Mouse (Mus musculus) heart, embryonic 11.5 days (tissue): ENCODE measurements at regions not wholly inside any gene's neighbourhood (a gene's known extent, or its start where the extent isn't known, plus 50 kb on each side); places are given as distances from the start of the nearest gene placed in this dataset.

Experiments used
- ATAC-seq: fragments of 200-750 bp; cut with Nextera tagmentation; replicated peaks from 2 replicates; pipeline ENCODE4 v1.8.0; 2017; ENCODE audit warnings: moderate library complexity; ENCODE audit not compliant: insufficient number of reproducible peaks, low FRiP score, low TSS enrichment
- H3K27ac ChIP-seq: fragments of 300-500 bp; sonication (generic); 2 replicates; pipeline ENCODE4 v1.5.1; 2014; ENCODE audit warnings: mild to moderate bottlenecking, low read depth, low read length
- H3K27me3 ChIP-seq: fragments of 300-500 bp; sonication (generic); 2 replicates; pipeline ENCODE4 v1.6.1; 2014; ENCODE audit warnings: mild to moderate bottlenecking, low read length, mixed read lengths; ENCODE audit not compliant: control insufficient read depth, insufficient read depth
- H3K36me3 ChIP-seq: fragments of 300-500 bp; sonication (generic); 2 replicates; pipeline ENCODE4 v1.6.1; 2014; ENCODE audit warnings: mild to moderate bottlenecking, low read length, moderate library complexity, mixed read lengths; ENCODE audit not compliant: control insufficient read depth, insufficient read depth
- H3K4me1 ChIP-seq: fragments of 300-500 bp; sonication (generic); 2 replicates; pipeline ENCODE4 v1.6.1; 2014; ENCODE audit warnings: low read length; ENCODE audit not compliant: control insufficient read depth, insufficient read depth
- H3K4me2 ChIP-seq: fragments of 300-500 bp; sonication (generic); 2 replicates; pipeline ENCODE4 v1.6.1; 2014; ENCODE audit warnings: mild to moderate bottlenecking, moderate library complexity
- H3K4me3 ChIP-seq: fragments of 300-500 bp; sonication (generic); 2 replicates; pipeline ENCODE4 v1.5.1; 2014; ENCODE audit warnings: low read depth, low read length
- H3K9ac ChIP-seq: fragments of 300-500 bp; sonication (generic); 2 replicates; pipeline ENCODE4 v1.6.1; 2014; ENCODE audit warnings: mild to moderate bottlenecking, low read depth, low read length, moderate library complexity
- H3K9me3 ChIP-seq: fragments of 300-500 bp; sonication (generic); replicated peaks from 2 replicates; pipeline ENCODE4 v1.6.1; 2016; ENCODE audit warnings: low read length; ENCODE audit not compliant: control insufficient read depth
- WGBS: fragments of 180-500 bp; shearing (Covaris S2); extraction: QIAGEN DNeasy Blood & Tissue Kit; methylation state at CpG from one replicate; pipeline ENCODE4 v1.1.7; 2014; ENCODE audit not compliant: insufficient replicate concordance; 5-methylcytosine and 5-hydroxymethylcytosine counted together

DNA sequence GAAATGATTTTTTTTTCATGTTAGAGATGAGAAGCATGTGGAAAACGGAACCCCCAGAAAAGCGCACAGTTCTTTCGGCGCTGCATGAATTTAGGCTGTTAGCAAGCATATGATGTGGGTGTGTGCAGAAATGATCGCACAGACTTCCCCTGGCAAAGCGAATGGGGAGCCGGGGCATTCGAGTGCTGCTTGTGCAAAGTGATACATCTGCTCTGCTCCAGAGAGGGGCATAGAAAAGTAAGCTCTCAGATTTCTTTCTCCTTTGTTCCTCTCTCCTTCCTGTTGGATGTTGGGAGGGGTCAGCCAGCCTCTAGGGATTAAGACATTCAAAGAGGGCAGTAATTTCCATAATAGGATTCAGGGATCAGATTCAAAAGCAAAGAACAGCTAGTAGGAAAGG, 827.9 kb downstream of the Kcnj2 start:
- ATAC-seq: no peak
- 47% methylated on average over 8 of the region's 8 CpGs for WGBS
- Histone ChIP-seq H3K4me1 (peaks cover 4% of the 10 kb centered on the region; the same call in 1 of the 2 replicates), H3K4me3 (no peak overlapping the region), H3K9me3 (no peaks in the 10 kb centered on the region), H3K9ac (no peak overlapping the region), H3K27me3 (no peaks in the 10 kb centered on the region), H3K36me3 (no peaks in the 10 kb centered on the region), H3K4me2 (no peak overlapping the region), H3K27ac (no peak overlapping the region)

DNA sequence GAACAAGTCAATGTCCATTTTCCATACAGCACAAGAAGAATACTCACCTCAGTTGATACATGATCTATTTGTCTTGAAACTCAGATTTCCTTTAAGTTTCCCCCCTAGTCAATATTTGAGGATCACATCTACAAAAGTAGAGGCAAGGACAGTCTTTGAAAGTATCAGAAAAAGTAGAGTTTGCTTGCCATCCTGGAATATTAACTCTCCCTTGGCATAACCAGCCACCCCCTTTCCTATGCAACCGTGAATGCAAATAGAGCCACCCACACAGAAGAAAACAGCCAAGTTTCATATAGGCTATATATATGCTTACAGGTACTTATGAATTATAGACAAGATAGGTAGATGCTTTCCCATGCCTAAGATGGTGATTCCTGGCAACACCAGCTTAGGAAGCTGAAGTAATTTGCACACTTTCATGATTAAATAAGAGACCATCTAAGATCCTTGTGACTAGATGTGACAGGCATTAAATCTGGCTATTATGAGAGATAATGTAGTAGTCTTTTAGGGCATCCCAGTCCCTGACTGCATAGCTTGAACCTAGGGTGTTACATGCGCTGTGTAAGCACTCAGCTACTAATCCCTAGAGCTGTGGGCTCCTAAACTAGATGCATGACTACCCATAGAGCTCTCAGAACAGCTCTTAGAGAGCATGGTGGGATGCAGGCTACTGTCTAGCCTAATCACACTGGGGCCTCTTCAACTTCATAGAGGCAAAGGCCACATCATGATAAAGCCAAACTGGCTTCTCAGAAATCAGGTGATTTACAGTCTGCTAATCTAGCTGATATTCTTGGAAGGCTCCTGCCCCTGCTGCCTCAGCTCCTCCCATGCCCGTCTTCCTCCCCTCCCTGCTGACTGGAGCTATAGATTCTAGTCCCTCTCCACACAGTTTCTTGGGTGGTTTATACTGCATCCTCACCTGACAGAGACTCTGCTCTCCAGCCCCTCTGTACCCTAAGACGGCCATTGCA, 829.5 kb downstream of the Kcnj2 start:
- Histone ChIP-seq H3K36me3 (no peaks in the 10 kb centered on the region), H3K27ac (no peak overlapping the region), H3K27me3 (no peaks in the 10 kb centered on the region), H3K9me3 (no peaks in the 10 kb centered on the region), H3K4me3 (no peak overlapping the region), H3K4me2 (no peak overlapping the region), H3K4me1 (peaks cover 3% of the 10 kb centered on the region; the same call in 1 of the 2 replicates), H3K9ac (no peak overlapping the region)
- no peak for ATAC-seq
- WGBS: 70% methylated on average over 4 of the region's 4 CpGs

GRCm38 (mm10) chr11:111897001-111897400, 831.0 kb downstream of the Kcnj2 start:
- 64% methylated on average over 6 of the region's 6 CpGs for WGBS
- H3K4me2 ChIP-seq: no peak overlapping the region
- H3K36me3 ChIP-seq: no peaks in the 10 kb centered on the region
- no peaks in the 10 kb centered on the region for H3K9me3 ChIP-seq
- H3K27me3 ChIP-seq: no peaks in the 10 kb centered on the region
- H3K4me1 ChIP-seq: no peaks in the 10 kb centered on the region
- H3K27ac ChIP-seq: no peak overlapping the region
- no peak overlapping the region for H3K9ac ChIP-seq
- no peak for ATAC-seq
- no peak overlapping the region for H3K4me3 ChIP-seq

DNA sequence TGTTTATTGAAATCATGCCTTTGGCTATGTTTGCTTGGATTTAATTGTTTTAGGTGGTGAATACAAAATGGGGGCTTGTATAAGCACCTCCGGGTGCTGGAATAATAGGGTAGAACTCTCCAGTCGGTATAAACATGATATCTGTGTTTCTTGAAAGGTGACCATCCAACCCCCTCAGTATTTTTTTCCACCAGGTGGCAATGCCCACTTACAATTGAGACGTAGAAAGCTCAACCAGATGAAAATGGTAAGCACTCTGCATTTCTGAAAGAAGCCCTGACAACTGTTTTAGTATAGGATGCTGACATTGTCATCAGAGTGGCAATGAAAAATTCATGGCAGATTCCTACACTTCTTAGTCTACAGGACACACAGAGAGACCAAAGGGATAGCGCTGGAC, 838.1 kb downstream of the Kcnj2 start:
- Histone ChIP-seq H3K9ac (no peak overlapping the region), H3K4me1 (no peaks in the 10 kb centered on the region), H3K4me2 (no peak overlapping the region), H3K36me3 (no peaks in the 10 kb centered on the region), H3K9me3 (no peaks in the 10 kb centered on the region), H3K4me3 (no peak overlapping the region), H3K27me3 (no peaks in the 10 kb centered on the region), H3K27ac (no peak overlapping the region)
- 76% methylated on average over 4 of the region's 4 CpGs for whole genome bisulfite sequencing
- no peak for ATAC-seq

- WGBS: 84% methylated on average over 8 of the region's 8 CpGs
Measured at GRCm38 (mm10) chr11:111913891-111914290, 847.9 kb downstream of the Kcnj2 start.

DNA sequence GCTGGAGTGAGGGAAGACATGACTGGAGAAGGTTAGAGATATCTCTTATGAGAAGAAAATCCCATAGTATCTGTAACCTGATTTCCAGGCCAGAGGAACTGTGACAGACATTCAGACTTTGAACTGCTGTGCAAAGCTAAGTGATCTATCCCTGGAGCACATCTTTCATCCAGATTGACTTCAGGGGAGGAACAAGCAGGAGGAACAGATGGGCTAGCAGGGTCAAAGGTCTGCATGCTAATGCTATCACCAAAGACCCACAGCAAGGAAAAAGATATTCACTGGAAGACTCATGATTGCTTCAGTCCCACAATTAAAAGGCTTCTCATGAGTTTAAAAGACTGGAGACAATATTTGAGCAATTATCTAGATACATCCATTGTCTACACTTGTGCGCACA, 855.7 kb upstream of the Sox9 start:
- no peaks in the 10 kb centered on the region for H3K36me3 ChIP-seq
- no peaks in the 10 kb centered on the region for H3K27me3 ChIP-seq
- no peak for ATAC-seq
- no peak overlapping the region for H3K9ac ChIP-seq
- H3K9me3 ChIP-seq: no peaks in the 10 kb centered on the region
- H3K4me1 ChIP-seq: no peaks in the 10 kb centered on the region
- H3K27ac ChIP-seq: no peak overlapping the region
- H3K4me3 ChIP-seq: no peak overlapping the region
- WGBS: 91% methylated on average over 1 of the region's 1 CpGs
- no peak overlapping the region for H3K4me2 ChIP-seq

More at GRCm38 (mm10) chr11:111913891-111914290, 847.9 kb downstream of the Kcnj2 start:
- Histone ChIP-seq H3K4me3 (no peak overlapping the region), H3K27me3 (no peaks in the 10 kb centered on the region), H3K4me1 (no peaks in the 10 kb centered on the region), H3K9ac (no peak overlapping the region), H3K36me3 (no peaks in the 10 kb centered on the region), H3K9me3 (no peaks in the 10 kb centered on the region), H3K4me2 (no peak overlapping the region), H3K27ac (no peak overlapping the region)
- ATAC-seq: no peak

GRCm38 (mm10) chr11:111929366-111929765, 852.7 kb upstream of the Sox9 start:
- H3K27me3 ChIP-seq: no peaks in the 10 kb centered on the region
- 76% methylated on average over 10 of the region's 10 CpGs for WGBS
- no peak overlapping the region for H3K27ac ChIP-seq
- H3K9ac ChIP-seq: no peak overlapping the region
- no peaks in the 10 kb centered on the region for H3K4me1 ChIP-seq
- ATAC-seq: no peak
- H3K4me3 ChIP-seq: no peak overlapping the region
- H3K36me3 ChIP-seq: no peaks in the 10 kb centered on the region
- H3K9me3 ChIP-seq: no peaks in the 10 kb centered on the region
- H3K4me2 ChIP-seq: no peak overlapping the region

DNA sequence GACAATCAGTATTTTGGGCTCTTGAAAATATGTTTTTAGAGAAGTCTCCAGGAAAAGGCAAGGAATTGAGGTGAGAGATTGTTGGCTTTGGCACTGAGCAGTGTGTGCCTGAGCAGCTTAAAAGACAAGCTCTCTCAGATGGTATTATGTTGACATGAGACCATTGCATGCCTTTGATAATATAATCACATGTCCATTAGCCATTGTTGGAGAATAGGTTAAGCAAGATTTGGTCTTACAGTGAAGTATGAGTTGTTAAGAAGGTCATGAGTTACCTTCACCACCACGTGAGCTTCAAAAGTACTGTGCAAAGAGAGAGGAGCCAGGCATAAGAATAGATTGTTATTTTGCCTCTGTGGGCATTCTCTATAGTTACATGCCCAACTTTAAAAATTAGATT, 850.0 kb upstream of the Sox9 start:
- Histone ChIP-seq H3K27ac (no peak overlapping the region), H3K4me2 (no peak overlapping the region), H3K4me3 (no peak overlapping the region), H3K9me3 (no peaks in the 10 kb centered on the region), H3K27me3 (no peaks in the 10 kb centered on the region), H3K9ac (no peak overlapping the region), H3K36me3 (no peaks in the 10 kb centered on the region), H3K4me1 (no peaks in the 10 kb centered on the region)
- 68% methylated on average over 1 of the region's 1 CpGs for WGBS
- ATAC-seq: no peak

- ATAC-seq: no peak
- Histone ChIP-seq H3K36me3 (no peaks in the 10 kb centered on the region), H3K9me3 (no peaks in the 10 kb centered on the region), H3K4me1 (no peaks in the 10 kb centered on the region; the same call in 1 of the 2 replicates), H3K27me3 (no peaks in the 10 kb centered on the region), H3K4me3 (no peak overlapping the region), H3K4me2 (no peak overlapping the region), H3K9ac (no peak overlapping the region), H3K27ac (no peak overlapping the region)
- WGBS: 64% methylated on average over 8 of the region's 8 CpGs
Measured at GRCm38 (mm10) chr11:111944282-111944681, 837.7 kb upstream of the Sox9 start.
